Mouse (Mus musculus): ENCODE measurements around the gene Capg. TPM values are rescaled to one million over a fixed set of nuclear protein-coding genes. Genes with fewer than 3 reads are reported as not detected.

The Capg gene
- polyA plus RNA-seq (2012; rRNA removed) = 15.2 and 16.7 TPM in 2 replicates

DNA sequence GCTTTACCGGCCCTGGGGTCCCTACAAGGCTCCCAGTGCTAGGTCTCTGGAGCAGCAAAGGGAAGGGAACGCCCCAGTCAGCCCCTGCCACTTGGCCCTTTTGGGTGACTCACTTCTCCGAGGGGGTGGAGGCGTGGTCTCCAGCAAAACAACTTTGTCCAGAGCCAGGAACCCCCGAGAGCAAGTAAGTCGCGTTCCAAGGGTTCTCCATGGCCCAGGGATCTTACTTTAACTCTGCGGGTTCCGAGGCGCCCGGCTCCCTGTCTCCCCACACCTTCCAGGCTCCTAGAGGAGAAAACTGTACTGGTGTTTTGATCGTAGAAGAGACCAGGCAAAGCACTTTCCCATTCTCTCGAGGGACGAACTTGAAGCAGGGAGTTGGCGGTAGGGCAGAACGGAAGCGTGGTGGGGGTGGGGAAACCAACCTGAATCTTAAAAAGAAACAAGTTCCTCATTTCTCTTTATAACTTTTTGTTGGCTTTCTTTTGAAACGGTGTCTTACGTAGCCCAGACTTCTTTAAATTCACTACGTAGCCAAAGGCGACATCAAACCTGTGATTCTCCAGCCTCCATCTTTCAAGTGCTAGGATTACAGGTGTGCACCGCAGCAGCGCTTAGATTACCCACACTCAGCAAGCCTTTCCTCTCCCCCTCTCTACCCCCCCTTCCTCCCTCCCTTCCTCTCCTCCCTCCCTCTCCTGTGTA, at the start of gene Capg:
TSS of gene Capg (plus strand) at position 109 of the 705 bp plus-strand sequence.

GRCm38 (mm10) chr6:72521607-72522006, 22.6 kb upstream of the Capg start, which contains the start of gene Sh2d6:
Gene Sh2d6 (minus strand): TSS chr6:72521707.

GRCm38 (mm10) chr6:72597956-72598753, 54.0 kb downstream of the Capg start, which contains the start of the genes Elmod3 and Retsat:
Gene Elmod3 (minus strand): TSS chr6:72598413.
Gene Retsat (plus strand): TSS chr6:72598475.

Other genes with a start within 250 kb of the Capg start
- 0.05 and 0.15 TPM in 2 replicates for gene Sftpb, start 239.8 kb upstream of the Capg start, polyA plus RNA-seq (2012; rRNA removed)
- gene Usp39, start 199.2 kb upstream of the Capg start, polyA plus RNA-seq (2012; rRNA removed) = 19.8 and 20.1 TPM in 2 replicates
- gene 0610030E20Rik, start 197.1 kb upstream of the Capg start, polyA plus RNA-seq (2012; rRNA removed) = 10.1 and 12.6 TPM in 2 replicates
- 110 and 118 TPM in 2 replicates for gene Tmem150a, start 188.9 kb upstream of the Capg start, polyA plus RNA-seq (2012; rRNA removed)
- 42.4 and 42.6 TPM in 2 replicates for gene Rnf181, start 177.4 kb upstream of the Capg start, polyA plus RNA-seq (2012; rRNA removed)
- gene Vamp5, start 163.9 kb upstream of the Capg start, polyA plus RNA-seq (2012; rRNA removed) = 42.2 and 50.9 TPM in 2 replicates
- 162 and 166 TPM in 2 replicates for gene Vamp8, start 153.7 kb upstream of the Capg start, polyA plus RNA-seq (2012; rRNA removed)
- gene Ggcx, start 130.1 kb upstream of the Capg start, polyA plus RNA-seq (2012; rRNA removed) = 21.8 and 25.1 TPM in 2 replicates
- gene Mat2a, start 104.8 kb upstream of the Capg start, polyA plus RNA-seq (2012; rRNA removed) = 70.1 and 74.0 TPM in 2 replicates
- gene Sh2d6, start 22.7 kb upstream of the Capg start, polyA plus RNA-seq (2012; rRNA removed) = 0.02 and 0.04 TPM in 2 replicates
- 5.0 TPM in 2 replicates for gene Elmod3, start 54.0 kb downstream of the Capg start, polyA plus RNA-seq (2012; rRNA removed)
- gene Retsat, start 54.1 kb downstream of the Capg start, polyA plus RNA-seq (2012; rRNA removed) = 39.8 and 42.0 TPM in 2 replicates
- gene Tgoln1, start 72.6 kb downstream of the Capg start, polyA plus RNA-seq (2012; rRNA removed) = 14.1 and 14.2 TPM in 2 replicates
- gene Tcf7l1, start 244.9 kb downstream of the Capg start, polyA plus RNA-seq (2012; rRNA removed) = 4.0 and 5.3 TPM in 2 replicates

Measured in liver, embryonic 18 days (tissue).